Mouse (Mus musculus) midbrain, embryonic 13.5 days (tissue): ENCODE measurements at regions not wholly inside any gene's neighbourhood (a gene's known extent, or its start where the extent isn't known, plus 50 kb on each side); places are given as distances from the start of the nearest gene placed in this dataset.

Source experiments
- ATAC-seq: fragments of 200-750 bp; cut with Nextera tagmentation; 2 replicates; pipeline ENCODE4 v1.8.0; 2017; ENCODE audit warnings: mild to moderate bottlenecking, moderate TSS enrichment, moderate library complexity
- H3K27ac ChIP-seq: fragments of 300-500 bp; sonication (generic); 2 replicates; pipeline ENCODE4 v1.5.1; 2015; ENCODE audit warnings: inconsistent platforms, mild to moderate bottlenecking, moderate library complexity
- H3K27me3 ChIP-seq: fragments of 300-500 bp; sonication (generic); 2 replicates; pipeline ENCODE4 v1.6.1; 2015; ENCODE audit warnings: mild to moderate bottlenecking, inconsistent platforms
- H3K36me3 ChIP-seq: fragments of 300-500 bp; sonication (generic); 2 replicates; pipeline ENCODE4 v1.6.1; 2015; ENCODE audit warnings: mild to moderate bottlenecking, inconsistent platforms
- H3K4me1 ChIP-seq: fragments of 300-500 bp; sonication (generic); replicated peaks from 2 replicates; pipeline ENCODE4 v1.6.1; 2015; ENCODE audit warnings: inconsistent platforms
- H3K4me2 ChIP-seq: fragments of 300-500 bp; sonication (generic); replicated peaks from 2 replicates; pipeline ENCODE4 v1.6.1; 2015; ENCODE audit warnings: moderate library complexity, mild to moderate bottlenecking, inconsistent platforms
- H3K4me3 ChIP-seq: fragments of 300-500 bp; sonication (generic); replicated peaks from 2 replicates; pipeline ENCODE4 v1.5.1; 2015; ENCODE audit warnings: mild to moderate bottlenecking, inconsistent platforms
- H3K9ac ChIP-seq: fragments of 300-500 bp; sonication (generic); replicated peaks from 2 replicates; pipeline ENCODE4 v1.6.1; 2015; ENCODE audit warnings: mild to moderate bottlenecking, inconsistent platforms
- H3K9me3 ChIP-seq: fragments of 300-500 bp; sonication (generic); 2 replicates; pipeline ENCODE4 v1.6.1; 2016; ENCODE audit warnings: mild to moderate bottlenecking, inconsistent platforms
- WGBS: fragments of 180-500 bp; shearing (Covaris S2); methylation state at CpG from one replicate; pipeline ENCODE4 v1.1.7; 2015; 5-methylcytosine and 5-hydroxymethylcytosine counted together

DNA sequence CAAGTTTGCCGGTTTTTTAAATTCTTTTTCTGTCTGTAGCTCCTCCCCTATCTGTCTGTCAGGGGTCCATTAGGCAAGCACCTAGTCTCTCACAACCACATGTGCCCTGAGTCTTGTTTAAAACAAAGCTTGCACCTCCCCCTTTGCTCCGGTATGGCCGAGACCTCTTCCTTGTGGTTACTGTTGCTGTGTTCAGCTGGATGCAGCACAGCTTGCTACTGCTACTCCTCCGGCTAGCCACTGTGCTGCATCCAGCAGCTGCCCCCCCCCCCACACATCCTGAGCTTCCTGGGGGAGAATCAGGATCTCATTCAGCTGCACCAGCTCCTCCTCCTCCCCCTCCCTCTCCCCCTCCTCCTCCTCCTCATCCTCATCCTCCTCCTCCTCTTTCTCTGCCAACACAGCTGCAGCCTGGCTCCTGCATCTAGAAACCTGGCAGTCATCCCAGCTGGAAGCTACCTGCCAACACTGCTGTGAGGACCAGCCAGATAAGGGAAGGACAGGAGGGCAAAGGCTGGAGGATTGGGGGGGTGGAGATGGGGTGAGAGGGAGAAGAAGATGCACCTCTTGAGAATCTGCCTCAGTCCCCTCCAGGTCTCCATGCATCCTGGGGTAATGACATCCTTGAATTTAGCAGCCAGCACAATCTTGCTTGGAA lies 114.8 kb upstream of the Tmem260 start:
- Histone ChIP-seq H3K27ac (no peak overlapping the region), H3K4me1 (peaks cover 39% of the 10 kb centered on the region), H3K9ac (no peak overlapping the region), H3K4me2 (peak overlapping the region; percentile 40), H3K9me3 (no peaks in the 10 kb centered on the region), H3K27me3 (peaks cover 32% of the 10 kb centered on the region), H3K4me3 (no peak overlapping the region), H3K36me3 (no peaks in the 10 kb centered on the region)
- ATAC-seq, result peak; percentile 64
- WGBS, result 2% methylated on average over 4 of the region's 4 CpGs

DNA sequence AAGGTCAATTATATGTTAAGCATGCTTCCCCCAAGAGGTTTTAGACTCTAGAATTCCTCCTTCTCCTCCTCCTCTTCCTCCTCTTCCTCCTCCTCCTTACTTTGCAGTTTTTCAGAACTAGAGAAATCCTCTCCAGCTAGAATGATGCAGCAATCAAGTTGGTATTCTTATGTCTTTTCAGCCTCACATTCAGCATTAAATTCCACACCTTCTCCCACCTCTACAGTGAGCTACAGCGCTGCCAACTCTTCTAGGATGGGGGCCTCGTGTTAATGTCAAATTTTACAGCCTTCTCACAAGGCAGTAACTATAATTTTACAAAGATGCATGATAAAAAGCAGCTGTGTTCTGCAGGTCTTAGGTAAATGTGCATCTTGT lies 114.3 kb upstream of the Tmem260 start:
- Histone ChIP-seq H3K4me1 (peaks cover 39% of the 10 kb centered on the region), H3K4me2 (no peak overlapping the region), H3K9me3 (no peaks in the 10 kb centered on the region), H3K27ac (no peak overlapping the region), H3K4me3 (no peak overlapping the region), H3K36me3 (no peaks in the 10 kb centered on the region), H3K27me3 (peaks cover 32% of the 10 kb centered on the region), H3K9ac (no peak overlapping the region)
- no peak for ATAC-seq
- 89% methylated on average over 2 of the region's 2 CpGs for WGBS

DNA sequence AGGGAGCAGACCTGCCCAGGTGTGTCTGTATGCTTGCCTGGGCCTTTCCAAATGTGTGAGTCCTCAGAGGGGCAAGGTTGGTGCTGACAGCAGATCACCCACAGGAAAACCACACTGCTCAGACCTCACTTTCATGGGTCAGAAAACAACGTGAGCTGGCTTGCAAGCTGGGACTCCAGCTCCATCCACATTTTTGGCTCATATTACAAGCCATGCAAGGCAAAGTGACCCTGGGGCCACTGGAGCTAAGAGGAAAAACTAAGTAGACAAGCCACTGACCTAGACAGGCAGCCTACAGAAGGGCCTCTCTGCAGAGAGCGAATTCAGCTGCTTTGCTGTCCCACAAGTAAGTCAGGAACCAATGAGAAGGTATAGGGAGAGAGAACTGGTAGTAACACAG lies 113.7 kb upstream of the Tmem260 start:
- no peak overlapping the region for H3K9ac ChIP-seq
- H3K27ac ChIP-seq, result no peak overlapping the region
- 58% methylated on average over 2 of the region's 2 CpGs for WGBS
- no peak for ATAC-seq
- peaks cover 39% of the 10 kb centered on the region for H3K4me1 ChIP-seq
- no peaks in the 10 kb centered on the region for H3K36me3 ChIP-seq
- H3K4me3 ChIP-seq, result no peak overlapping the region
- no peaks in the 10 kb centered on the region for H3K9me3 ChIP-seq
- H3K4me2 ChIP-seq, result no peak overlapping the region
- H3K27me3 ChIP-seq, result peaks cover 32% of the 10 kb centered on the region

DNA sequence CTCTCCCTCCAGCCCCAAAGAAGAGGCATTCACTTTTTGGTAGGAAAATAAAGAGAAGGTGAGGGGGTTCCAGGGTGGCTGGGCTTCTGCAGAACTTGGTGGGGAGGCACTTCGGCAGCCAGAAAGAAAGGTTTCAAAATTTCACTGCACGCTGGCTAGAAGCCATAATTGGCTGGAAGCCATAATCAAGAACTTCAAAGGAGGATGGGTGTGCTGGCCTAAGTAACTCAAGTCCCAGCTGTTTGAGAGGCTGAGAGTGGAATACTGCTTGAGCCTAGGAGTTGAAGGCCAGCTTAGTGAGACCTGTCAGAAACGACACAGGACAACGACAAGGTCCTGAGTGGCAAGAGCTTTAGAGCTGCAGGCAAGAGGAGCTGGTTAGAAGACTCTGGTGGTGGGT lies 113.3 kb upstream of the Tmem260 start:
- Histone ChIP-seq H3K4me3 (no peak overlapping the region), H3K36me3 (no peaks in the 10 kb centered on the region), H3K27me3 (peaks cover 32% of the 10 kb centered on the region), H3K4me1 (peaks cover 39% of the 10 kb centered on the region), H3K4me2 (no peak overlapping the region), H3K9me3 (no peaks in the 10 kb centered on the region), H3K9ac (no peak overlapping the region), H3K27ac (no peak overlapping the region)
- ATAC-seq, result no peak
- WGBS, result 64% methylated on average over 4 of the region's 4 CpGs

DNA sequence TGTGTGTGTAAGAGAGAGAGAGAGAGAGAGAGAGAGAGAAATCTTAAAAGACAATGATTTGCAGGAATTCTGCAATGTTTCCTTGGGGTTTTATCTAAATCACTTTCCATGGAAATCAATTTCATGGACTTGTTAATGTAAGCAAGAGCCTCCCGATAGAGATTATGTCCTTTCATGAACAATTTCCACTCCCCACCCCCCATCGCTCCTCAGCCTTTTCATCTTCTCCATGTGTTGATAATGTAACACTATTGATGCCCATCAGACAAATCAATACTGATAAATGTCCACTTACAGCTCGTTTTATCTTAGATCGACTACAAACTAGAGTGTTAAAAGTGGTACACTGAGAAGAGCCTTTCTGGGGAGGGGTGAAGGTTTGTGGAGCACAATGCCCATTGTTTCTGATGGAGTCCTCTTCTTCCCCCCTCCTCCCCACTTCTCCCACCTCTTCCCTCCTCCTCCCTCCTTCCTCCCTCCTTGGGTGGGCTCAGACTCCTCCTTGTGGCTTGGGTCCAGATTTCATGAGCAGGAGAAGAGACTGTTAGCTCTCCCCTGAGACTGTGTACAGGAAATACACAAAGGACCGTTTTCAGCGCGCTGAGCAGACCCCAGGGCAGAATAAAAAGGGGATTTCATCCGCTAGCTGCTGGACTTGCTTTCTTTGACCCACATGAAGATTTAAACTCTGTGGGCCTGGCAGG lies 111.7 kb upstream of the Tmem260 start:
- Histone ChIP-seq H3K4me3 (no peak overlapping the region), H3K4me1 (peaks cover 39% of the 10 kb centered on the region), H3K9me3 (no peaks in the 10 kb centered on the region), H3K9ac (no peak overlapping the region), H3K36me3 (no peaks in the 10 kb centered on the region), H3K4me2 (no peak overlapping the region), H3K27ac (no peak overlapping the region), H3K27me3 (peaks cover 32% of the 10 kb centered on the region)
- 18% methylated on average over 8 of the region's 8 CpGs for WGBS
- ATAC-seq, result peak; percentile 76

DNA sequence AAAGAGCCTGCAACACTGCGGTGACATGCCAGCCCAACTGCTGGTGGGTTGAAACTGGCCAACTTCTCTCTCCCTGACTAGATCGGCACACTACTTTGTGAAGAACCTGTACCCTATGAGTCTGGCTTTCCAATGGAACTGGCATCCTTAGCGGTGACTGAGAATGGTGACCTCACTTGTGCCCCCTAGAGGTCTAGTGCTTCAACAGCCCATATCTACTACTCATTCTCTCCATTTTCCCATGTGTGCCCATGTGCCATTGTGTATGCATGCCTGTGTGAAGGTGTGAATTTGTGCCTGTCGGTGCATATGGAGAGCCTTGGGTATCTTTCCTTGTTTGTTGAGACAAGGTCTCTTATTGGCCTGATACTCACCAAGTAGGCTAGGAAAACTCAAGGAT lies 106.5 kb upstream of the Tmem260 start:
- Histone ChIP-seq H3K9me3 (no peaks in the 10 kb centered on the region), H3K4me3 (no peak overlapping the region), H3K4me1 (peaks cover 10% of the 10 kb centered on the region), H3K4me2 (no peak overlapping the region), H3K36me3 (no peaks in the 10 kb centered on the region), H3K27me3 (peaks cover 6% of the 10 kb centered on the region), H3K27ac (no peak overlapping the region), H3K9ac (no peak overlapping the region)
- 85% methylated on average over 4 of the region's 4 CpGs for WGBS
- no peak for ATAC-seq

DNA sequence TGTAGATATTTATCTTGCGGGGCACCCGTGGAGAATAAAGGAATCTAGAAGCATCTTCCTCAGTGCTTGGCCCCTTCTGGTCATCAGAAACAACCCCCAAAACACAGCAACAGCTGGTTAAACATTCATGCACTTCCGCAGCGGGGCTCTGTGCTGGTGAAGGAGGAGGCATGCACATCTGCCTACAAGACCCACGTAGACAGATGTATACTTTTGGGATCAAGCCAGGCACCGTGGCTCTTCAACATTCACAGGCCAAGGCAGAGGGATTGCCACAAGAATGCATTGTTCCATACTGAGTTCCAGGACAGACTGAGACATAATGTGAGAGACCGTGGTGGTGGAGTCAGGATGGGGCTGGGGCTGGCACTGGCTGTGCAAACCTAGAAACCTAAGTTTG lies 103.0 kb upstream of the Tmem260 start:
- no peak overlapping the region for H3K4me2 ChIP-seq
- ATAC-seq, result no peak
- 68% methylated on average over 7 of the region's 7 CpGs for WGBS
- H3K27me3 ChIP-seq, result no peaks in the 10 kb centered on the region; the same call in 1 of the 2 replicates
- H3K4me3 ChIP-seq, result no peak overlapping the region
- no peaks in the 10 kb centered on the region for H3K9me3 ChIP-seq
- no peak overlapping the region for H3K27ac ChIP-seq
- H3K9ac ChIP-seq, result no peak overlapping the region
- H3K36me3 ChIP-seq, result no peaks in the 10 kb centered on the region
- no peaks in the 10 kb centered on the region for H3K4me1 ChIP-seq

DNA sequence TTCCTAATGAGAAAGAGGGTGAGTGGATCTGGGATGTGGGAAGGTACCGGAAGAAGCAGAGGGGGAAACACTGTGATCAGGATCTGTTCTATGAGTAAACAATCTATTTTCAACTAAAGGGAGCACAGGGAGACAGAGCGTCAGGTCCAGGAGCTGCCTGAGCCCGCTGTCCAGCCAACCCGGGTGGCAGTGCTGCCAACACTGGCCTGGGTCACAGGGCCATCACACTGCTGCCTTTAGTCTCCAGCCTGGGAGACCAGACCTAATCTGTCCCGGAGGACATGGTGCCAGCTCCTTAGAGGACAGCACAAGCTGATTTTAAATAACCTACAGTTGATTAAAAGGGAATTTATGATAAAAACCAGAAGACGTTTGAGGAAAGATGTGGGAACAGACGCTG lies 100.0 kb upstream of the Tmem260 start:
- no peak overlapping the region for H3K4me2 ChIP-seq
- H3K4me1 ChIP-seq, result peaks cover 7% of the 10 kb centered on the region
- 86% methylated on average over 7 of the region's 7 CpGs for WGBS
- H3K27ac ChIP-seq, result no peak overlapping the region
- H3K9ac ChIP-seq, result no peak overlapping the region
- H3K4me3 ChIP-seq, result no peak overlapping the region
- no peaks in the 10 kb centered on the region for H3K27me3 ChIP-seq
- no peaks in the 10 kb centered on the region for H3K36me3 ChIP-seq
- ATAC-seq, result no peak
- no peaks in the 10 kb centered on the region for H3K9me3 ChIP-seq

DNA sequence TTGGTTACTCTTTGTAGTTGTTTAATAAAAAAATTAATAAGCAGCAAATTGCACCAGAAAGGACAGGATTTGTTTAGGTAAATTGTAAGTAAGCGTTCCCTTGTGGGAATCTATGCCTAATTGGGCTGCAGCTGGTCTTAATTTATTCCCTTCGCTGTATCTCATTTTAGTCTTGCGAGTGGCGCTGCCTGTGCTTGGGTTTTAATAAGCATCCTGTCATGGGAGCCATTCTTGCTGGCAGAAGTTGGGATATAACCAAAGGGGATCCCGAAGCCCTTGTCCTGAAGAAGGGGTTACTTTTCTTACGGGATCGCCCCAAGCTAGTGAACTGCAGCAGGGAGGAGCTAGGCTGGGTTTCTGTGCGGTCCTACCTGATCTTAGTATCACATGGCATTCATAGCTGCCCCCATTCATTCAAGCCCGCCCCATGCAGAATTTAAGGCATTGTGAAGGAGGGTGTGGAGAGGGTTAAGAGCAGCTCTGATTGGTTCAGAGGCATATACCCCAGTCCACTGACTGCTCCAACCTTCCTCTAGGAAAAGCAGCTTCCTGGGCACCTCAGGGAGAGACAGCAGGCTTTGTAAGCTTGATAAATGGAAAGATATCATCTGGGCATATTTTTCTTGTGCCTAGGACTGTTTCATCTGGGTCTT lies 96.4 kb upstream of the Tmem260 start:
- 53% methylated on average over 9 of the region's 9 CpGs for WGBS
- 0 out of 2 replicates have a peak overlapping the region, but pooled peaks have one; percentile 17 for H3K4me2 ChIP-seq
- no peak overlapping the region for H3K9ac ChIP-seq
- no peaks in the 10 kb centered on the region for H3K27me3 ChIP-seq
- no peak overlapping the region for H3K4me3 ChIP-seq
- H3K4me1 ChIP-seq, result peaks cover 7% of the 10 kb centered on the region
- no peaks in the 10 kb centered on the region for H3K36me3 ChIP-seq
- ATAC-seq, result 0 out of 2 replicates have a peak, but pooled peaks have one; percentile 20
- no peaks in the 10 kb centered on the region for H3K9me3 ChIP-seq
- no peak overlapping the region for H3K27ac ChIP-seq

DNA sequence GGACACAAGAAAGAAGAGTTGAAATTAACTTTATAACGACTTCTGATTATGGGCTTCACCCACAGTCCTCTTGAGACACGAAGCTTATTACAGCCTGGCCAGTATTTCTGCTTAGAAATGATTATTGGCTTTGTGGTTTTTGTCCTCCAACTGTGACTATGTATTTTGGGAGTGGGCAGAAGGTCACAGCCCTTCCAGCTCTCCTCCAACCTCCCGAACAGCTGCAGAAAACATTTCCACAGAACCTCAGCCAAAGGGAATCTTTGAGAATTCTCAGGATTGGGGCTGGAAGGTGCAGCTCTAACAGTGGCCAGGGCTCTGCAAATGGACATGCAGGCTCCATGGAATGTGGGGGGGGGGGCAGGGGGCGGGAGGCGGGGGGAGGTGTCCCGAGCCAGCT lies 94.3 kb upstream of the Tmem260 start:
- Histone ChIP-seq H3K36me3 (no peaks in the 10 kb centered on the region), H3K4me1 (peaks cover 7% of the 10 kb centered on the region), H3K27ac (no peak overlapping the region), H3K4me3 (no peak overlapping the region), H3K4me2 (no peak overlapping the region), H3K9ac (no peak overlapping the region), H3K27me3 (no peaks in the 10 kb centered on the region), H3K9me3 (no peaks in the 10 kb centered on the region)
- no peak for ATAC-seq
- 84% methylated on average over 6 of the region's 6 CpGs for WGBS

DNA sequence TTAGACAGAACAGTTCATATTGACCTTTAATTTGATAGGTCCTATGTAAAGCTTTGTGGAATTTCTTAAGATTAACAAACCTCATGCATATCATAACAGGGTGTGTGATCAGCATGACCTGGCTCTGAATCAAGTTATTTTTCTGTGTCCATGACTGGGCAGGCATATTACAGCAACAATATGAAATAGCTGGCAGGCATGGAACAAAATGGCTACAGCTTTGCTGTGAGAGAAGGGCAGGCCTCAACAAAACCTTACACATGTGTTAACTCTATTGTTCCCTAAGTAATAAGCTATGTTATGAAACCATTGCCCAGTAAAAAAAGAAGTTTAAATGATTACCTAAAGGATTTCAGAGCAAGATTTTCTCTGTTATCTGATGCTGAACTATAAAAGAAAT lies 93.1 kb upstream of the Tmem260 start:
- Histone ChIP-seq H3K4me3 (no peak overlapping the region), H3K9ac (no peak overlapping the region), H3K4me1 (peaks cover 7% of the 10 kb centered on the region), H3K27me3 (no peaks in the 10 kb centered on the region), H3K9me3 (no peaks in the 10 kb centered on the region), H3K4me2 (no peak overlapping the region), H3K27ac (no peak overlapping the region), H3K36me3 (no peaks in the 10 kb centered on the region)
- no peak for ATAC-seq

DNA sequence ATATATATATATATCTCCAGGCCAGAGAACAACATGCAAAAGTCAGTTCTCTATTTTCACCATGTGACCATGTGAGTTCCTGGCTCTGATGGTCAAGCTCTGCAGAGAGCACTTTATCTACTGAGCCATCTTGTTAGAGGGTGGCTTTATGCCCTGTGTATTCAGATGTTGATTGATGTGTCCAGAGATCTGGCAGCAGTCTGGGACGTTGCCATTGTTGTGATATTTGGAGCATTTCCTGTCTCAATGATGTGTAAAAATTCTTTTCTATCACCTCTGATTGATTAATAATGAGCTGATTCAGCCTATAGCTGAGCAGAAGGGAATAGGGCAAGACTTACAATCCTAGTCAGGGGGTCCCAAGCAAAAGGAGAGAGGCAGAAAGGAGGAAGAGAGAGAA lies 91.7 kb upstream of the Tmem260 start:
- 0 out of 2 replicates have a peak, but pooled peaks cover 3% of the 10 kb centered on the region for H3K27me3 ChIP-seq
- peaks cover 7% of the 10 kb centered on the region for H3K4me1 ChIP-seq
- no peak overlapping the region for H3K27ac ChIP-seq
- H3K9ac ChIP-seq, result no peak overlapping the region
- H3K36me3 ChIP-seq, result no peaks in the 10 kb centered on the region
- H3K9me3 ChIP-seq, result no peaks in the 10 kb centered on the region
- ATAC-seq, result no peak
- WGBS, result 34% methylated on average over 1 of the region's 1 CpGs
- H3K4me3 ChIP-seq, result no peak overlapping the region
- H3K4me2 ChIP-seq, result no peak overlapping the region
